Mouse (Mus musculus) kidney, postnatal 0 days (tissue): ENCODE data around the gene Sdc3. TPM values are rescaled to one million over a fixed set of nuclear protein-coding genes. Genes with fewer than 3 reads are reported as not detected.

Source experiments
- ATAC-seq: fragments of 200-750 bp; cut with Nextera tagmentation; replicated peaks from 2 replicates; pipeline ENCODE4 v1.8.0; 2017; ENCODE audit warnings: low read depth, moderate number of reproducible peaks, moderate TSS enrichment, moderate library complexity; ENCODE audit not compliant: low FRiP score
- DNase-seq: peaks from one replicate; pipeline ENCODE4 v3.0.0-alpha.2; 2016; ENCODE audit warnings: low spot score
- H3K27ac ChIP-seq: fragments of 300-500 bp; sonication (generic); 2 replicates; pipeline ENCODE4 v1.5.1; 2014; ENCODE audit warnings: mild to moderate bottlenecking
- H3K27me3 ChIP-seq: fragments of 300-500 bp; sonication (generic); 2 replicates; pipeline ENCODE4 v1.6.1; 2014; ENCODE audit warnings: low read length, mixed read lengths; ENCODE audit not compliant: insufficient read depth
- H3K36me3 ChIP-seq: fragments of 300-500 bp; sonication (generic); 2 replicates; pipeline ENCODE4 v1.6.1; 2014; ENCODE audit warnings: low read length, mixed read lengths; ENCODE audit not compliant: insufficient read depth
- H3K4me1 ChIP-seq: fragments of 300-500 bp; sonication (generic); replicated peaks from 2 replicates; pipeline ENCODE4 v1.6.1; 2014; ENCODE audit warnings: antibody characterized with exemption, low read length, mixed read lengths; ENCODE audit not compliant: insufficient read depth
- H3K4me2 ChIP-seq: fragments of 300-500 bp; sonication (generic); 2 replicates; pipeline ENCODE4 v1.6.1; 2014; ENCODE audit warnings: mild to moderate bottlenecking, low read length, moderate library complexity, mixed read lengths
- H3K4me3 ChIP-seq: fragments of 300-500 bp; sonication (generic); replicated peaks from 2 replicates; pipeline ENCODE4 v1.5.1; 2014; ENCODE audit warnings: low read depth, low read length
- H3K9ac ChIP-seq: fragments of 300-500 bp; sonication (generic); 2 replicates; pipeline ENCODE4 v1.6.1; 2014; ENCODE audit warnings: low read depth, low read length
- H3K9me3 ChIP-seq: fragments of 300-500 bp; sonication (generic); replicated peaks from 2 replicates; pipeline ENCODE4 v1.6.1; 2016; ENCODE audit warnings: low read length, inconsistent platforms, mixed read lengths
- CTCF ChIP-seq: IDR thresholded peaks from 2 replicates; pipeline ENCODE4 v1.5.1; 2016; ENCODE audit warnings: antibody characterized with exemption, low read depth, mild to moderate bottlenecking, moderate library complexity
- WGBS: fragments of 180-500 bp; shearing (Covaris S2); extraction: QIAGEN DNeasy Blood & Tissue Kit; methylation state at CpG from one replicate; pipeline ENCODE4 v1.1.7; 2014; 5-methylcytosine and 5-hydroxymethylcytosine counted together
- polyA plus RNA-seq: library from polyadenylated mRNA; unstranded; fragments of >200 nt; fragmentation: Nextera tagmentation; extraction: Ambion mirVana; gene quantifications from 2 replicates; pipeline ENCODE4 v1.2.1, GENCODE M21; 2015

Sdc3 gene
- polyA plus RNA-seq, 1 experiment from 2014 or later = 16.2 TPM

DNA sequence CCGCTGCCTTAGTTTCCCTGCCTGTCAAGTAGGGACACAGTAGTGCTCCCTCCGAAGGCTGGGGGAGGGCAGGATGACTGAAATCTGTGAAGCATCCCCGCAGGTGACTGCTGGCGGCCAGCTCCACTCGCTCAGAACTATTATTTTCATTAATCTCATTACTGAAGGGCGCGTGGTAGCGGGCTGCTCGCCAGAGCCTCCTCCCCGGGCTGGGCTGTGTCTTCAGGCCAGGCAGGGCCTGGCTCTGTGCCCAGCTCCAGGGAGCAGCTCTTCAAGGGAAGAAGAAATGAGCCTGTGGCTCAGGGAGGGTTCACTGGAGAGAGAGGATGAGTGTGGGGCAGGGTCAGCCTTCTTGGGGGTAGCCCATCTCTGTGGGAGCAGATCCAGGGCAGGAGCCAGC is 82.3 kb downstream of the Sdc3 start:
- Histone ChIP-seq H3K36me3 (no peaks in the 10 kb centered on the region), H3K4me2 (no peak overlapping the region), H3K27ac (no peak overlapping the region), H3K4me3 (no peak overlapping the region), H3K9me3 (no peaks in the 10 kb centered on the region), H3K4me1 (0 out of 2 replicates have a peak, but pooled peaks cover 6% of the 10 kb centered on the region), H3K27me3 (peaks cover 5% of the 10 kb centered on the region; the same call in 1 of the 2 replicates), H3K9ac (no peak overlapping the region)
- peak; percentile 82 for DNase-seq
- ATAC-seq = no peak
- WGBS = 12% methylated on average over 10 of the region's 10 CpGs
- TF ChIP-seq CTCF = no peak

Other genes with a start within 250 kb of the Sdc3 start
- 1.4 and 1.6 TPM in 2 replicates for gene Nkain1, start 218.4 kb upstream of the Sdc3 start, polyA plus RNA-seq
- gene Pum1, start 129.2 kb upstream of the Sdc3 start, polyA plus RNA-seq = 56.7 and 61.8 TPM in 2 replicates
- gene Laptm5, start 120.6 kb downstream of the Sdc3 start, polyA plus RNA-seq = 24.2 and 26.8 TPM in 2 replicates
- gene Matn1, start 151.8 kb downstream of the Sdc3 start, polyA plus RNA-seq = 0.24 and 0.29 TPM in 2 replicates